Mouse (Mus musculus): ENCODE measurements around the gene Dbnl. TPM values are rescaled to one million over a fixed set of nuclear protein-coding genes. Genes with fewer than 3 reads are reported as not detected.
A peak's percentile ranks its signal among the peaks of the same experiment; 100 is the strongest.

Dbnl gene
- polyA plus RNA-seq, 1 experiment from 2014 or later, result 108 TPM

GRCm38 (mm10) chr11:5836126-5836525, 47.8 kb downstream of the Dbnl start:
- Histone ChIP-seq H3K27ac (ENCODE audit: low read length) (no peak overlapping the region), H3K4me1 (ENCODE audit: control insufficient read depth, insufficient read depth, low read length) (no peaks in the 10 kb centered on the region), H3K4me3 (ENCODE audit: low read depth, low read length) (no peak overlapping the region), H3K4me2 (replicated peaks; ENCODE audit: low read depth, low read length) (no peak overlapping the region), H3K9me3 (ENCODE audit: control insufficient read depth, low read depth, low read length) (no peaks in the 10 kb centered on the region), H3K9ac (replicated peaks; ENCODE audit: low read depth, low read length) (no peak overlapping the region), H3K27me3 (ENCODE audit: control insufficient read depth, insufficient read depth, low read length) (no peaks in the 10 kb centered on the region), H3K36me3 (ENCODE audit: control insufficient read depth, insufficient read depth, low read length) (peaks cover 13% of the 10 kb centered on the region)
- WGBS, result 55% methylated on average over 1 of the region's 1 CpGs
- no peak for ATAC-seq (ENCODE audit: insufficient number of reproducible peaks, insufficient read depth, low FRiP score, low read depth)

- peak; percentile 96 for ATAC-seq (ENCODE audit: insufficient number of reproducible peaks, insufficient read depth, low FRiP score, low read depth)
- no peaks in the 10 kb centered on the region for H3K9me3 ChIP-seq (ENCODE audit: control insufficient read depth, low read depth, low read length)
- H3K9ac ChIP-seq (replicated peaks; ENCODE audit: low read depth, low read length), result peak within 1 kb of the TSS; percentile 67
- peaks cover 8% of the 10 kb centered on the region for H3K36me3 ChIP-seq (ENCODE audit: control insufficient read depth, insufficient read depth, low read length)
- H3K4me3 ChIP-seq (ENCODE audit: low read depth, low read length), result peak within 1 kb of the TSS; percentile 71
- H3K27ac ChIP-seq (ENCODE audit: low read length), result peak within 1 kb of the TSS; percentile 71
- no peaks in the 10 kb centered on the region for H3K27me3 ChIP-seq (ENCODE audit: control insufficient read depth, insufficient read depth, low read length)
- H3K4me1 ChIP-seq (ENCODE audit: control insufficient read depth, insufficient read depth, low read length), result no peaks in the 10 kb centered on the region
- WGBS, result under 1% methylated on average over 63 of the region's 63 CpGs
- H3K4me2 ChIP-seq (replicated peaks; ENCODE audit: low read depth, low read length), result peak within 1 kb of the TSS; percentile 87
These were observed 49.3 kb downstream of the Dbnl start, which contains the start of gene Polm for GRCm38 (mm10) chr11:5837251-5838246. Gene Polm, minus strand, starts transcription at chr11:5838016.

GRCm38 (mm10) chr11:5840346-5840745, 52.1 kb downstream of the Dbnl start:
- 78% methylated on average over 7 of the region's 7 CpGs for WGBS
- no peaks in the 10 kb centered on the region for H3K4me1 ChIP-seq (ENCODE audit: control insufficient read depth, insufficient read depth, low read length)
- no peak overlapping the region for H3K4me2 ChIP-seq (replicated peaks; ENCODE audit: low read depth, low read length)
- no peak overlapping the region for H3K27ac ChIP-seq (ENCODE audit: low read length)
- no peak overlapping the region for H3K9ac ChIP-seq (replicated peaks; ENCODE audit: low read depth, low read length)
- ATAC-seq (ENCODE audit: insufficient number of reproducible peaks, insufficient read depth, low FRiP score, low read depth), result no peak
- no peaks in the 10 kb centered on the region for H3K9me3 ChIP-seq (ENCODE audit: control insufficient read depth, low read depth, low read length)
- no peaks in the 10 kb centered on the region for H3K36me3 ChIP-seq (ENCODE audit: control insufficient read depth, insufficient read depth, low read length)
- H3K27me3 ChIP-seq (ENCODE audit: control insufficient read depth, insufficient read depth, low read length), result no peaks in the 10 kb centered on the region
- no peak overlapping the region for H3K4me3 ChIP-seq (ENCODE audit: low read depth, low read length)

DNA sequence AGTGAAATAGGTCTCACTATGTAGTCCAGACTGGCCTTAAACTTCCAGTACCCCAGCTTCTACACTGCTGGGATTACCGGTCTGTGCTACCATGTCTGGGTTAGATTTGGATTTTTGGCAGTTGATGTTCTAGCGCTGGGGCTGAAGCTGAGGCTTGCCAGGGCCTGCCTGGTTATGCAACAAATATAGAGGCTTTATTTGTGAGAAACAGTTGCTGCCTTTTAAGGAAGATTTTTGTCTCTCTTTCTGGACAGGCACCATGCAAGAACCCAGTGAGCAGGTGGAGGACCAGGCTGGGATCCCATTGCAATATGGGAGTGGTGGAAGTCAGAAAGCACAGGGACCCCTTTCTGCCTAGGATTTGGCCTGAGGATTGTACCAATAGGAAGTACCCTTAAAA, 53.5 kb downstream of the Dbnl start:
- Histone ChIP-seq H3K4me3 (ENCODE audit: low read depth, low read length) (no peak overlapping the region), H3K27me3 (ENCODE audit: control insufficient read depth, insufficient read depth, low read length) (no peaks in the 10 kb centered on the region), H3K9me3 (ENCODE audit: control insufficient read depth, low read depth, low read length) (no peaks in the 10 kb centered on the region), H3K36me3 (ENCODE audit: control insufficient read depth, insufficient read depth, low read length) (no peaks in the 10 kb centered on the region), H3K27ac (ENCODE audit: low read length) (no peak overlapping the region), H3K4me2 (replicated peaks; ENCODE audit: low read depth, low read length) (no peak overlapping the region), H3K4me1 (ENCODE audit: control insufficient read depth, insufficient read depth, low read length) (no peaks in the 10 kb centered on the region), H3K9ac (replicated peaks; ENCODE audit: low read depth, low read length) (no peak overlapping the region)
- no peak for ATAC-seq (ENCODE audit: insufficient number of reproducible peaks, insufficient read depth, low FRiP score, low read depth)
- WGBS, result 97% methylated on average over 2 of the region's 2 CpGs

GRCm38 (mm10) chr11:5843131-5843530, 54.8 kb downstream of the Dbnl start:
- Histone ChIP-seq H3K9ac (replicated peaks; ENCODE audit: low read depth, low read length) (no peak overlapping the region), H3K27ac (ENCODE audit: low read length) (no peak overlapping the region), H3K4me3 (ENCODE audit: low read depth, low read length) (no peak overlapping the region), H3K27me3 (ENCODE audit: control insufficient read depth, insufficient read depth, low read length) (no peaks in the 10 kb centered on the region), H3K36me3 (ENCODE audit: control insufficient read depth, insufficient read depth, low read length) (no peaks in the 10 kb centered on the region), H3K4me1 (ENCODE audit: control insufficient read depth, insufficient read depth, low read length) (no peaks in the 10 kb centered on the region), H3K4me2 (replicated peaks; ENCODE audit: low read depth, low read length) (no peak overlapping the region), H3K9me3 (ENCODE audit: control insufficient read depth, low read depth, low read length) (no peaks in the 10 kb centered on the region)
- no peak for ATAC-seq (ENCODE audit: insufficient number of reproducible peaks, insufficient read depth, low FRiP score, low read depth)
- 80% methylated on average over 3 of the region's 3 CpGs for WGBS

- H3K27ac ChIP-seq (ENCODE audit: low read length), result no peak overlapping the region
- no peak for ATAC-seq (ENCODE audit: insufficient number of reproducible peaks, insufficient read depth, low FRiP score, low read depth)
- WGBS, result 62% methylated on average over 7 of the region's 7 CpGs
These were observed 58.5 kb downstream of the Dbnl start for GRCm38 (mm10) chr11:5846639-5847345.

GRCm38 (mm10) chr11:5848741-5849140, 60.5 kb downstream of the Dbnl start:
- Histone ChIP-seq H3K4me2 (replicated peaks; ENCODE audit: low read depth, low read length) (no peak overlapping the region), H3K27ac (ENCODE audit: low read length) (no peak overlapping the region), H3K9me3 (ENCODE audit: control insufficient read depth, low read depth, low read length) (no peaks in the 10 kb centered on the region), H3K27me3 (ENCODE audit: control insufficient read depth, insufficient read depth, low read length) (no peaks in the 10 kb centered on the region), H3K36me3 (ENCODE audit: control insufficient read depth, insufficient read depth, low read length) (no peaks in the 10 kb centered on the region), H3K4me3 (ENCODE audit: low read depth, low read length) (no peak overlapping the region), H3K4me1 (ENCODE audit: control insufficient read depth, insufficient read depth, low read length) (no peaks in the 10 kb centered on the region), H3K9ac (replicated peaks; ENCODE audit: low read depth, low read length) (no peak overlapping the region)
- ATAC-seq (ENCODE audit: insufficient number of reproducible peaks, insufficient read depth, low FRiP score, low read depth), result no peak
- 65% methylated on average over 6 of the region's 6 CpGs for WGBS

More at GRCm38 (mm10) chr11:5846639-5847345, 58.5 kb downstream of the Dbnl start:
- Histone ChIP-seq H3K9ac (replicated peaks; ENCODE audit: low read depth, low read length) (no peak overlapping the region), H3K4me2 (replicated peaks; ENCODE audit: low read depth, low read length) (no peak overlapping the region), H3K36me3 (ENCODE audit: control insufficient read depth, insufficient read depth, low read length) (no peaks in the 10 kb centered on the region), H3K4me3 (ENCODE audit: low read depth, low read length) (no peak overlapping the region), H3K9me3 (ENCODE audit: control insufficient read depth, low read depth, low read length) (no peaks in the 10 kb centered on the region), H3K4me1 (ENCODE audit: control insufficient read depth, insufficient read depth, low read length) (no peaks in the 10 kb centered on the region), H3K27me3 (ENCODE audit: control insufficient read depth, insufficient read depth, low read length) (no peaks in the 10 kb centered on the region)

GRCm38 (mm10) chr11:5849316-5849715, 61.0 kb downstream of the Dbnl start:
- Histone ChIP-seq H3K4me2 (replicated peaks; ENCODE audit: low read depth, low read length) (no peak overlapping the region), H3K4me1 (ENCODE audit: control insufficient read depth, insufficient read depth, low read length) (no peaks in the 10 kb centered on the region), H3K4me3 (ENCODE audit: low read depth, low read length) (no peak overlapping the region), H3K27ac (ENCODE audit: low read length) (no peak overlapping the region), H3K9ac (replicated peaks; ENCODE audit: low read depth, low read length) (no peak overlapping the region), H3K36me3 (ENCODE audit: control insufficient read depth, insufficient read depth, low read length) (no peaks in the 10 kb centered on the region), H3K27me3 (ENCODE audit: control insufficient read depth, insufficient read depth, low read length) (no peaks in the 10 kb centered on the region), H3K9me3 (ENCODE audit: control insufficient read depth, low read depth, low read length) (no peaks in the 10 kb centered on the region)
- ATAC-seq (ENCODE audit: insufficient number of reproducible peaks, insufficient read depth, low FRiP score, low read depth), result no peak
- 69% methylated on average over 2 of the region's 2 CpGs for WGBS
